Mouse (Mus musculus): ENCODE measurements around the gene Lmo3. TPM values are rescaled to one million over a fixed set of nuclear protein-coding genes. Genes with fewer than 3 reads are reported as not detected.
A peak's percentile ranks its signal among the peaks of the same experiment; 100 is the strongest.

Lmo3 gene
- polyA plus RNA-seq, 1 experiment: 121 TPM

- TF ChIP-seq POLR2A (IDR thresholded peaks at IDR 0.05; ENCODE audit: borderline replicate concordance, extremely low read depth, insufficient read depth, insufficient read length, poor library complexity, severe bottlenecking) (no peak), CTCF (IDR thresholded peaks at IDR 0.05; ENCODE audit: borderline replicate concordance, extremely low read depth, insufficient read depth, insufficient read length) (no peak)
These were observed 217.7 kb downstream of the Lmo3 start for GRCm38 (mm10) chr6:138364111-138364510.

GRCm38 (mm10) chr6:138350587-138351345 is 231.0 kb downstream of the Lmo3 start:
- DNase-seq (ENCODE audit: low read depth): no peak

More at GRCm38 (mm10) chr6:138364111-138364510, 217.7 kb downstream of the Lmo3 start:
- DNase-seq (ENCODE audit: low read depth): peak; percentile 38

GRCm38 (mm10) chr6:138346558-138346957 is 235.2 kb downstream of the Lmo3 start:
- TF ChIP-seq CTCF (IDR thresholded peaks at IDR 0.05; ENCODE audit: borderline replicate concordance, extremely low read depth, insufficient read depth, insufficient read length) (no peak), POLR2A (IDR thresholded peaks at IDR 0.05; ENCODE audit: borderline replicate concordance, extremely low read depth, insufficient read depth, insufficient read length, poor library complexity, severe bottlenecking) (no peak)
- DNase-seq (ENCODE audit: low read depth): no peak

More at GRCm38 (mm10) chr6:138350587-138351345, 231.0 kb downstream of the Lmo3 start:
- TF ChIP-seq POLR2A (IDR thresholded peaks at IDR 0.05; ENCODE audit: borderline replicate concordance, extremely low read depth, insufficient read depth, insufficient read length, poor library complexity, severe bottlenecking) (no peak), CTCF (IDR thresholded peaks at IDR 0.05; ENCODE audit: borderline replicate concordance, extremely low read depth, insufficient read depth, insufficient read length) (no peak)

- TF ChIP-seq POLR2A (IDR thresholded peaks at IDR 0.05; ENCODE audit: borderline replicate concordance, extremely low read depth, insufficient read depth, insufficient read length, poor library complexity, severe bottlenecking) (no peak), CTCF (IDR thresholded peaks at IDR 0.05; ENCODE audit: borderline replicate concordance, extremely low read depth, insufficient read depth, insufficient read length) (no peak)
- DNase-seq (ENCODE audit: low read depth): no peak
These were observed 245.9 kb downstream of the Lmo3 start for GRCm38 (mm10) chr6:138335858-138336257.

- TF ChIP-seq CTCF (IDR thresholded peaks at IDR 0.05; ENCODE audit: borderline replicate concordance, extremely low read depth, insufficient read depth, insufficient read length): no peak
- no peak for TF ChIP-seq POLR2A (IDR thresholded peaks at IDR 0.05; ENCODE audit: borderline replicate concordance, extremely low read depth, insufficient read depth, insufficient read length, poor library complexity, severe bottlenecking)
- peak; percentile 75 for DNase-seq (ENCODE audit: low read depth)
These were observed 247.8 kb downstream of the Lmo3 start for GRCm38 (mm10) chr6:138333991-138334390.

DNA sequence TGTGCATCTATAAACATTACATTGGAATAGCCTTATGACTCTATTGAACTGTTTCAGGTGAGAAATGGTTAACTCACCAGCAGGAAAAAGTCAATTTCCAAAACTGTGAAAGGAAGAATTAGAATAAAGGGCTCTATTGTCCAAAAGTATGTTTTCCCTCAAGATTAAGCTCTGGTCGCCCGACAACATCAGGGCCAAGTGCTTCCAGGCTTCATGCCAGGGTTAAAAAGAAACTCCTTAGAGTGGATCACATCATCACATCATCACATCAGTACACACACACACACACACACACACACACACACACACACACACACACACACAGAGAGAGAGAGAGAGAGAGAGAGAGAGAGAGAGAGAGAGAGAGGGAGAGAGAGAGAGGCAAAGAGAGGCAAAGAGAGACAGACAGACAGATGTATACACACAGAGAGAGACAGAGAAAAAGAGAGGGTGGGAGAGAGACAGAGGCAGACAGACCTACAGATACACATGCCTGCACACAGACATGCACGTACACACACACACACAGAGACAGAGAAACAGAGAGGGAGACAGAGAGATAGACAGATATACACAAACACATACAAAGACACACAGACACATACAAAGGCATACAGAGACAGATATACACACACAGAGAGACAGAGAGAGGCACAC is 255.9 kb downstream of the Lmo3 start:
- TF ChIP-seq POLR2A (IDR thresholded peaks at IDR 0.05; ENCODE audit: borderline replicate concordance, extremely low read depth, insufficient read depth, insufficient read length, poor library complexity, severe bottlenecking) (no peak), CTCF (IDR thresholded peaks at IDR 0.05; ENCODE audit: borderline replicate concordance, extremely low read depth, insufficient read depth, insufficient read length) (no peak)
- DNase-seq (ENCODE audit: low read depth): peak; percentile 36

DNA sequence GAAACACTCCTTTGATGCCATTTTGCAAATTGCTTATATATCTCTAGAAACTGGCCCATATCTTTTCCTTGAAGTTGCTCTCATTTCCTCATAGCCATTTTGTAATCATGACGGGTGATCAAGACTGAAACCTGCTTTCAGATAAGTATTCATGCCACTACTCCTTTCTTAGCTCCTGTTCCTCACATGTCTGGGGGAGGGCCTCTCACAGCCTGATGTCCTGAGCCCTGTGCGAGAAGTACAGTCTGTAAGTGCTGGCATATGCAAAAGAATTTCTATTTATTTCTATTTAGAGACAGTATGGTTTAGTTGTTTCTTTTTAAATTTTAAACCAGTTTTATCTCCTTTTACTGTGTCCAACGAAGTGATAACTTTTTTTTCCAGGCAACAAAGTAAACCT is 256.6 kb downstream of the Lmo3 start:
- no peak for DNase-seq (ENCODE audit: low read depth)
- TF ChIP-seq POLR2A (IDR thresholded peaks at IDR 0.05; ENCODE audit: borderline replicate concordance, extremely low read depth, insufficient read depth, insufficient read length, poor library complexity, severe bottlenecking): no peak
- TF ChIP-seq CTCF (IDR thresholded peaks at IDR 0.05; ENCODE audit: borderline replicate concordance, extremely low read depth, insufficient read depth, insufficient read length): no peak

DNA sequence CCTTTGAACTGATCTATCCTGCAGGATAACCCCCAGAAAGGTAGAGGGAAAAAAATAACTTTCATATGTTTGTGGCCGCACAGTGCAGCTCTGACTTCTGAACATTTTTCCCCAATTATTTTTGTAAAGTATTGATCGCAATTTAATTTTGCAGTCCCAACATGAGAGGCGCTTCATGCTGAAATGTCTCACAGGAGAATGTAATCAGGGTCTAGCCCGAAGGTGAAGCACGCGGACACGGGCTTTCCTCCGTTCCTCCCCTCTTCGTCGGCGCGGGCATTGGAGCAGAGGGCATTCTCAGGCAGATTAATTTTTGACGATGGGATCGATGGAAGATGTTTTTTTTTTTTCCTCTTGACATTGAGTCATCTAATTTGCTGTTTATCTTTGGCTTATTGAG is 258.4 kb downstream of the Lmo3 start:
- peak; percentile 15 for DNase-seq (ENCODE audit: low read depth)
- no peak for TF ChIP-seq POLR2A (IDR thresholded peaks at IDR 0.05; ENCODE audit: borderline replicate concordance, extremely low read depth, insufficient read depth, insufficient read length, poor library complexity, severe bottlenecking)
- TF ChIP-seq CTCF (IDR thresholded peaks at IDR 0.05; ENCODE audit: borderline replicate concordance, extremely low read depth, insufficient read depth, insufficient read length): no peak

DNA sequence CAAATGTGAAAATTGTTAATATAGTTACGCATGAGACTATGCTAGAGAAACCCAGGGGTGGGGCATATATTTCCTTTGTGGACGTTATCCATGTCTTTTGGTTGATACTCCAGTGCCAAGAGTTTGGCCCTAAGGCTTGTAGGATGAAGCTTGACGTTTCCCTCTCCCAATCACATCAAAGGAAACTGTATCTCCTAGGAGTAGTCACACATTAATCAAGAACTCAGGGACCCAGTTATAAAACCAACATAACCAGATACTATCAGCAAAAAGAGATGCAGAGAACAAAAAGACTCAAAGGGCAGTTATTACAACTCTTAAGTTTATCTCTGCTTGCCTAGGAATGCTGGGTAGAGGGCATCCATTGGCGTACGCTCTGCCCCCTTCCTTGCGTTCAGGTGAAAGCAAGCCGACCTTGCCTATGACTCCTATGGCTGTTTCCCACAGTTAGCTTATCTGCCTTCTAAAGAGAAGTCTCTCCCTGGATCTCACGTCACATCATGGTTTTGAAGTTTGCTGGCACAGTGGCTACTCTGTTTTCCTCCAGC is 261.5 kb downstream of the Lmo3 start:
- DNase-seq (ENCODE audit: low read depth): no peak
- TF ChIP-seq CTCF (IDR thresholded peaks at IDR 0.05; ENCODE audit: borderline replicate concordance, extremely low read depth, insufficient read depth, insufficient read length): no peak
- no peak for TF ChIP-seq POLR2A (IDR thresholded peaks at IDR 0.05; ENCODE audit: borderline replicate concordance, extremely low read depth, insufficient read depth, insufficient read length, poor library complexity, severe bottlenecking)

Other genes starting within 250 kb of the Lmo3 start
- 0.15 and 0.26 TPM in 2 replicates for gene Igbp1b, start 76.6 kb upstream of the Lmo3 start, polyA plus RNA-seq (2012; rRNA removed)